Mouse (Mus musculus) cerebral cortex, adult 2 months (tissue): ENCODE results near the gene Ubc.

Experiments used
- WGBS: fragments of 180-500 bp; shearing (Covaris S2); methylation state at CpG from one replicate; pipeline ENCODE4 v1.1.7; 2018; 5-methylcytosine and 5-hydroxymethylcytosine counted together

Ubc gene

DNA sequence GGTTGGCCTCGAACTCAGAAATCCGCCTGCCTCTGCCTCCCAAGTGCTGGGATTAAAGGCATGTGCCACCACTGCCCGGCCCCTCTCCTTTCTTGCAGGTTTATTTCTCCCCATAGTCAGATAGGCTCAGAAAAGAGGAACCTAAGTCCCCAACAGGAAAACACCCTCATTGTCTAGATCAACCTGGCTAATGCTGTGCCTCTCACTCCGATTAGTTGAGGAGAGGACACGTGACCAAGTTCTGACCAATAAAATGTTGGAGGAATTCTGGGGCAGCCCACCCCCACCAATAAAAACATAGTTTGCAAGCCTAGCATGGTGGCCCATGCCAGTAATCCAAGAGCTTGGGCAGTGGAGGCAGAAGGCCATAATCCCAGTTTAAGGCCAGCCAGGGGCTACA, 38.1 kb downstream of the Ubc start:
- WGBS: 87% methylated on average over 5 of the region's 5 CpGs

DNA sequence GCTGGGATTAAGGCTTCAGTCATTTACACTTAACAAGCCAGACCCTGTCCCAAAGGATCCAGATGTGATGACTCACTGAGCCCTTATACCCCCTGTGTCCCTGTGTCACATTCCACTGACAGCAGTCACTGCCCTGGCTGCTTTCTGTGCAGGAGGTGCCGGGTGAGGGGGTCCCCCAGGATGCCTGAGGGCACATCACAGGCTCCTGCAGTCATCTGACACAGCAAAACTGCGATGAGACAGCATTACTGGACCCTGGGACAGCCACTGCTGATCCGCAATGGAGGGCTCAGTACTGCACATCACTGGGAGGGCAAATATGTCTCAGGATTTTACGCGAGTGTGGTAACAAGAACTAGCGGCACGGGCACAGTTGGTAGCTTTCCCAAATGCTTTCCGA, 38.9 kb downstream of the Ubc start:
- 83% methylated on average over 8 of the region's 8 CpGs for WGBS

DNA sequence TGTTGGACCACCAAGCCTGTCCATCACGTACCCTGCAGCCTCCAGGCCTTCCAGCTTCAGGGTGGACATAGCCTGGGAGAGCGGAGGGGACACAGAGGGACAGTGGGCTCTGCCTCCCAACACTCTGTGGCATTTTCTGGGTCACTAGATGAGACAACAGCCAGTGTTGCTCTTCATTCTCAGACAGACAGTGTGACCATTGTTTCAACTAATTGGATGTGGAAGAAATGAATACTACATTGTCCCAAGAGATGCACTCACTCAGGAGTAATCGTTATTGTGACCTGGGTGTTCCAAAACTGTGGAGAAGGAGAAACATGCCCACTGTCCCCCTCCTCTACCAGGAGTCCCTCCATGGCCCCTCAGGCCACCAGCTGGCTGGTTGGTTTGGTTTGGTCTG, 40.6 kb downstream of the Ubc start:
- 77% methylated on average over 3 of the region's 3 CpGs for WGBS

DNA sequence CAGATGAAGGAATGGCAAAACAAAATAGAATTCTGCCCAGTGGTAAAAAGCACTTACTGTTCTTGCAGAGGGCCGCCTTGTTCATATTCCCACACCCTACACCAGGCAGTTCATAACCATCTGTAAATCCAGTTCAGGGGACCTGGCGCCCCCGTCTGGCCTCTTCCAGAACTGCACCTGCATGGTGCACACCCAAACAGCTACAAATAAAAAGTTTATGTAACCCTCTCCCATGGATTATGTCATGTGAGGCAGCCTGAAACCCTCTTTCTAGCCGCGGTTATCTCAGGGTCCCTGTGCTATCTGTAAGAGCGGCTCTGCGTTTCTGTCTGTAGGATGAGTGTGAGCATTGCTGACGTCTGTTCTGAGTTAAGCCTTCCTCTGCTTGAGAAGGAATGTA, 41.5 kb downstream of the Ubc start:
- WGBS: 46% methylated on average over 8 of the region's 8 CpGs

DNA sequence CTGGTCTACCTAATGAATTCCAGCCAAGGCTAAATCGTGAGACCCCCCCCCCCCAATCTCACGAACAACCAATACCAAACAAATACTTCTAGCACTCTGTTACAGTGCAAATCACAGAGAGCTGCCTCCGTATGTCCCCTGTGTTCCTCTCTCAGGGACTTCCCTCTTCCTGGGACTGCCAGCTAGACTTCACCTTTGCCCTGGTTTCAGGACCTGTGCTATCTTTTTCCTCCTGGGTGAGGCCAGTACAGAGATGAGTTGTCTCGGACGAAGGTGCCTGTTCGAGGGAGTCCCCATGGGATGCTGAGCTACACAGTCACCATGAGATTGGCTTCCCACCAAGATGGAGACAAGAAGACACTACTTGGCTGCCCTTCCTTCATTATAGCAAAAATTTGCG, 41.9 kb downstream of the Ubc start:
- WGBS: 69% methylated on average over 7 of the region's 7 CpGs

DNA sequence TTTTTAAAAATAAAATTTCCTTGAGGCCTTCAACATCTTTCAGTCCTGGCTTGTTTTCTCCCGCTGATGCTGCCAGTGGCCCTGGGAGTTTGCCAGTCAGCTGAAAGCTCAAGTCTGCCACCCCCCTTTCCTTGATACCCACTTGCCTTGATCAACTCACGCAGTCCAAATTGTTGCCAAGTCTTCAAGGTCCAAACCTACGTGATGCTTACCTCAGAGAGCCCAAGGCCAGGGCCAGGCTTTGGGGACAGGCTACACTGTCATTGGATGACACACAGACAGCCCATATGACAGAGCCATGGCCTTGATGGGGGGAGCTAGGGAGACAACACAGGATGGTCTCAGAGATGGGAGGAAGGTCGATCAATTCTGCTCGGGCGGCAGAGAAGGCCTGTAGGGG, 45.7 kb downstream of the Ubc start:
- 90% methylated on average over 6 of the region's 6 CpGs for WGBS

DNA sequence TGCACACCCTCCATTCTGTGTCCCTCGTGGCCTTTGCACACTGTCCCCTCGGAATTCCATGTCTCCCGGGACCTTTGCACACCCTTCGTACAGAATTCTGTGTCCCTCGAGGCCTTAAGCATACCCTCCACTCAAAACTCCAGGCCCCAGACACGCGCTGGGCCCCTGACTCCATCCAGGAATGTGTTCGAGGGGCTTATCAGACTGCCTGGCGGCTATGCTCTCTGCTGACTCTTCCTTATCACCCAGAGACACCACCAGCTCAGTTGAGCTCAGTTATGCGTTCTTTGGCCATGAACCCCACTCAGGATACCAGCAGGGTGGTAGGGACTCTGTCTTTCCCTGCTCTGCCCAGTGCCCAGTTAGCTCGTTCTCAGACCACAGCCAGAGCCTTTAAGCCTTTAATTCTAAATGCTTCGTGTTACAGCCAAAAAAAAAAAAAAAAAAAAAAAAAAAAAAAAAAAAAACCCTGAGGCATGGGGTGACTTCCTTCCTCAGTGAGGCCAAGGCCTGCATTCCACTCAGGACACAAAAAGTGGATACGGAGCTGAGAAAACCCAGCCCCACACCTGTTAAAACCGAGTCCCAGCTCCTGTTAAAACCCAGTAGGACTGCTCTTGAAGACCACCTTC, 48.4 kb downstream of the Ubc start:
- 64% methylated on average over 14 of the region's 14 CpGs for WGBS

DNA sequence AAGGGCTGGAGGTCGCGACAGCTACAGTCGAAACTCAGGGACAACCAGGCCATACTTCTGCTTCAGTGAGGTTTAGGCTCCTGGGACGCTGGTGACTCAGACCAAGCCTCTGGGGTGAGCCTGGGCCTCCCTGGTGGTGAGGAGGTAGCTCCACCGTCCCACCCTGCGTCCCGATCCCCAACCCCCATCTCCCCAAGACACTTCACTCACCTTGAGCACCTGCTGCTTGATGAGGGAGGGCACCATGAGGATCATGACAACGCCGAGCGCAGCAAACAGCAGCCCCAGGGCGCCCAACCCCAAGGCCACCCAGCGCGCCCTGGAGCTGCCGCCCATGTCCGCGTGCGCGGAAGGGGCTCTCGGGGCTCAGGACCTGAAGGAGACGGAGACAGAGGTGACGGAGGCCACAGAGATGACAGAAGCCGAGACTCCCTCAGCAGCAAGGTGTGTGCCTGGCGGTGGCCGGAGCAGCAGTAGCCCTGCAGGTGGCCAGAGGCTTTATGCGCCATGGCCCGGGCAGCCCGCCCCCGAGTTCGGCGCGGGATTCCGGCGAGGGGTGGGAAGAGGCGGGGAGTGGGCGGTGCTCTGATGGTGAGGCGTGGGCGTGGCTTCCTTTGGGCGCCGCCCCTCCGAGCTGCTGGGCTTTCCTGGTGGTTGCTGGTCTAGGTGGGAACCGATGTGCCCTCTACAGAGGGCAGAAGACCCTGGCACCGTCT, 49.3 kb downstream of the Ubc start, which contains the start of gene Scarb1:
Gene Scarb1 (minus strand): TSS at position 548 of the 716 bp plus-strand sequence.
- WGBS: under 1% methylated on average over 42 of the region's 42 CpGs

DNA sequence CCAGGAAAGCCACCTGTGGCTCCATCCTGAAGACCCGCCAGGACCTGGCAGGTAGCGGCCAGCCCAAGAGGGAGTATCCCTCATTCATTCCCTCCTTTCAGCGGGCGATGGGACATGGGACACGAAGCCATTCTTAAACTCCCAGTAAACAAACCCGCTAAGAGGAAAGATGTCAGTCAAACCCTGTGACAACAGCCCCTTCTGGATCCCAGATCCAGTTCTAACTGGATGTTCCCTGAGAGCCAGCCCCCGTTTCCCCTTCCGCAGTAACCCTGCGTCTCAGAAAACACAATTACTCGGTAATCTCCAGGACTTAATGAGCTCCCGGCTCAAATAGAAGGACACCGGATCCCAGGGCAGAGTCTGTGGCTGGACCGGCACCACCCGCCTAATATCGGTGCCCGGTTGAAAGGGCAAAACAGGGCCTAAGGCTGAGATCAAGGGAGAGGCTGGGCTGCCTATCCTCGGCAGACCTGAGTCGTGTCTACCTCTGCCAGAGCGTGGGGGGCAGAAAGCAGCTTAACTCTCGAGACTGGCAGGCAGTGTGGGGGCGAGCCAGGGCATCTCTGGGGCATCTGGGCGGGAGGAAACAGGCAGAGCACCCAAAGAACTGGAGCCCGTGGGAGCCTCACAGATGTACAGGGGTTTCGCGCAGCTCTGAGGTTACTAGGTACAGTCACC, 50.0 kb downstream of the Ubc start:
- 12% methylated on average over 25 of the region's 25 CpGs for WGBS

DNA sequence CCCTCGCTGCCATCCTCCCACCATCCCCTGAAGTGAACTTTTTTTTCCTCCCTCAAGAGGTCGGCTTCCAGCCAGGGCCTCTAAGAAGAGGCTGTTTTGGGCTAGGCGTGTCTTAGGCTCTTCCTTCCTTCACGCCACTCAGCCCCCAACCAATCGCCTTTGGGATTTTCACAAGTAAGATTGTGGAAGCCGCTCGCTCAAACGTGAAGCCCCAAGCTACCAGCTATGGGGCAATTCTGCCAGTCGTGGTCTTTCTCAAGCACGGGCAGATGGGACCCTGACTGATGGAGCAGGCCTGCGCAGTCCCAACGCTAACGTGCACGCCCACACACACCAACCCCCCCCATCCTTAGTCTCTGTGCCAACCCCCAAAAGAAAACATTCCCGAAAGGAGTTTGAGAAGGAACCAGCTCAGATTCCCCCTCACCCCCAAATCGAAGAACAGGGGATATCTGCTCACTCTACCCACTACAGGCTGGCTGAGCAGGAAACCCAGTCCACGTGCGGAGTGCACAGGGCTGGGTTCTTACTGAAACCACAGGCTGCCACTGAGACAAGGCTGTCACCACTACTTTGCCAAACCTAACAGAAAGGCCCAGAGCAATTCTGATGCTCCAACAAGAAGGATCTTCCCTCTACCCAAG, 50.8 kb downstream of the Ubc start:
- WGBS: 15% methylated on average over 18 of the region's 18 CpGs

DNA sequence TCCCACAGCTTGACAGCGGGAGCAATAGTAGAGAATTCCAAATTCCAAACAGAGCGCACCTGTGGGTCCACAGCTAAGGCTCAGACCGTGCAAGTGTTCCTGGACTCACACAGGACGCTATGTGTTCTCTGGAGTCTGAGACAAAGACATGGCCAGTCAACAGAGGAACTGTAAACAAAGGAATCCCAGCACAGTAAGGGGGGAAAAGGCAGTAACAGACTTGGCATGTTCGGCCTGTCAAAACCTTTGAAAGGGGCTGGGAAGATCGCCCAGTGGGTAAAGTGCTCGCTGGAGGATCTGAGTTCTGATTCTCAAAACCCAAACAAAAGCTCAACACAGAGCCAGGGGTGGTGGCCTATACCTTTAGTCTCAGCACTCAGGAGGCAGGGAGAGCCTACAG, 52.5 kb downstream of the Ubc start:
- 58% methylated on average over 7 of the region's 7 CpGs for WGBS

DNA sequence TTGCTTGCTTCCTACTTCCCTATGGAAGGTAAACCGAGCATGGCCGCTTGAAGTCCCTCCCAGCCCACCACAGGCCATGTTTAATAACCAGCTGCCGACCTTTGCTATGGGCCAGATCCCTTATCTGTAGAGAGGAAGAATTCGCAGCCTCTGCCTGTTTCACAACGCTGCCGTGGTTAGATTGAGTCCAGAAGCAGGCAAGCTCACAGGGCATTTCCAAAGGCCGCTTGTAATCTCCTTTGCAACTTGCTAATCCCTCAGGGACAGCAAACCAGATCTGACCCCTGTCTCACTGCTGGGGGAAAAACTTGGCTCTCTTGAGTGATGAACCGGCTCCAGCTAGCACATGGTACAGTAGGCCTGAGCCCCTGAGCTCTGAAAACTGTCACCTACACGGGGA, 53.0 kb downstream of the Ubc start:
- 72% methylated on average over 9 of the region's 9 CpGs for WGBS
